Mouse (Mus musculus) ovary, postnatal 36 days (tissue): ENCODE results near the gene Lrrn4cl.
"Not testable (repeated sequence)": the region's sequence is repeated elsewhere in the genome, so short reads cannot be mapped to it uniquely, and the experiment has no call there.

ENCODE experiments used
- DNase-seq: peaks from one replicate; pipeline ENCODE4 v3.0.0; 2022; ENCODE audit warnings: low spot score, mixed read lengths

The Lrrn4cl gene

GRCm38 (mm10) chr19:8850402-8850901 is at the start of gene Lrrn4cl:
Lrrn4cl (plus strand) TSS chr19:8850768.
- no peak for DNase-seq

- peak; percentile 87 for DNase-seq
Measured at GRCm38 (mm10) chr19:8802130-8802821, 48.3 kb upstream of the Lrrn4cl start, which contains the start of gene Zbtb3. Zbtb3 (plus strand) TSS chr19:8802555.

- no peak for DNase-seq
Measured at GRCm38 (mm10) chr19:8803204-8803780, 47.3 kb upstream of the Lrrn4cl start.

- DNase-seq, result no peak
Measured at GRCm38 (mm10) chr19:8803879-8804660, 46.5 kb upstream of the Lrrn4cl start.

GRCm38 (mm10) chr19:8806810-8807209 is 43.8 kb upstream of the Lrrn4cl start:
- no peak for DNase-seq

- no peak for DNase-seq
Measured at GRCm38 (mm10) chr19:8815812-8816211, 34.8 kb upstream of the Lrrn4cl start.

GRCm38 (mm10) chr19:8817001-8817400 is 33.6 kb upstream of the Lrrn4cl start:
- no peak for DNase-seq

GRCm38 (mm10) chr19:8818301-8818798 is 32.2 kb upstream of the Lrrn4cl start:
- DNase-seq, result no peak

GRCm38 (mm10) chr19:8818801-8819595 is 31.6 kb upstream of the Lrrn4cl start, which contains the start of gene Ttc9c:
Ttc9c (minus strand) TSS chr19:8819333.
- peak; percentile 94 for DNase-seq

GRCm38 (mm10) chr19:8819596-8820423 is 30.8 kb upstream of the Lrrn4cl start, which contains the start of gene Hnrnpul2:
Hnrnpul2 (plus strand) TSS chr19:8820010.
- peak; percentile 98 for DNase-seq

- no peak for DNase-seq
Measured at GRCm38 (mm10) chr19:8820424-8820956, 30.1 kb upstream of the Lrrn4cl start.

- DNase-seq, result no peak
Measured at GRCm38 (mm10) chr19:8821146-8821545, 29.4 kb upstream of the Lrrn4cl start.

GRCm38 (mm10) chr19:8822696-8823095 is 27.9 kb upstream of the Lrrn4cl start:
- no peak for DNase-seq

- DNase-seq, result no peak
Measured at GRCm38 (mm10) chr19:8829660-8830059, 20.9 kb upstream of the Lrrn4cl start, which contains the start of gene AC129217.1. AC129217.1 (plus strand) TSS chr19:8829773.

- DNase-seq, result no peak
Measured at GRCm38 (mm10) chr19:8830664-8831063, 19.9 kb upstream of the Lrrn4cl start.

- no peak for DNase-seq
Measured at GRCm38 (mm10) chr19:8831262-8831661, 19.3 kb upstream of the Lrrn4cl start.

GRCm38 (mm10) chr19:8832971-8833370 is 17.6 kb upstream of the Lrrn4cl start:
- no peak for DNase-seq

- not testable (repeated sequence) for DNase-seq
Measured at GRCm38 (mm10) chr19:8836327-8836726, 14.2 kb upstream of the Lrrn4cl start.

- DNase-seq, result peak; percentile 80
Measured at GRCm38 (mm10) chr19:8837251-8837791, 13.2 kb upstream of the Lrrn4cl start, which contains the start of gene Bscl2. Bscl2 (plus strand) TSS chr19:8837467.
